Mouse (Mus musculus): ENCODE data around the gene Ptprg. TPM values are rescaled to one million over a fixed set of nuclear protein-coding genes. Genes with fewer than 3 reads are reported as not detected.

Ptprg gene
- total and polyA plus RNA-seq, 3 experiments, result 25.1 to 57.1 (median 54.0) TPM

- intact Hi-C loops (cut with DNase I), result no loop called here
- no peak overlapping the region for H3K4me3 ChIP-seq
- DNase-seq, result no peak
- H3K79me2 ChIP-seq (replicated peaks; ENCODE audit: control insufficient read depth, insufficient read depth, low read length), result no peaks in the 10 kb centered on the region
- H3K27me3 ChIP-seq (ENCODE audit: control insufficient read depth, insufficient read depth, low read length), result no peaks in the 10 kb centered on the region
- no peak overlapping the region for H3K9ac ChIP-seq (ENCODE audit: low read depth, low read length)
- no peak overlapping the region for H3K27ac ChIP-seq
- no peak for TF ChIP-seq EP300 (IDR thresholded peaks at IDR 0.05; ENCODE audit: insufficient read depth, low read depth, low read length)
- no peak for TF ChIP-seq POLR2A (IDR thresholded peaks at IDR 0.05; ENCODE audit: insufficient read depth, low read depth, low read length)
- TF ChIP-seq CTCF (IDR thresholded peaks at IDR 0.05), result no peak
- no peaks in the 10 kb centered on the region; the same call in 1 of the 2 replicates for H3K36me3 ChIP-seq (ENCODE audit: control insufficient read depth, insufficient read depth, low read length)
- H3K4me1 ChIP-seq (ENCODE audit: control insufficient read depth, insufficient read depth, low read length), result no peaks in the 10 kb centered on the region; the same call in 1 of the 2 replicates
- WGBS, result 95% methylated on average over 3 of the region's 3 CpGs
Observed at GRCm38 (mm10) chr14:12189266-12189665, 635.9 kb downstream of the Ptprg start.

DNA sequence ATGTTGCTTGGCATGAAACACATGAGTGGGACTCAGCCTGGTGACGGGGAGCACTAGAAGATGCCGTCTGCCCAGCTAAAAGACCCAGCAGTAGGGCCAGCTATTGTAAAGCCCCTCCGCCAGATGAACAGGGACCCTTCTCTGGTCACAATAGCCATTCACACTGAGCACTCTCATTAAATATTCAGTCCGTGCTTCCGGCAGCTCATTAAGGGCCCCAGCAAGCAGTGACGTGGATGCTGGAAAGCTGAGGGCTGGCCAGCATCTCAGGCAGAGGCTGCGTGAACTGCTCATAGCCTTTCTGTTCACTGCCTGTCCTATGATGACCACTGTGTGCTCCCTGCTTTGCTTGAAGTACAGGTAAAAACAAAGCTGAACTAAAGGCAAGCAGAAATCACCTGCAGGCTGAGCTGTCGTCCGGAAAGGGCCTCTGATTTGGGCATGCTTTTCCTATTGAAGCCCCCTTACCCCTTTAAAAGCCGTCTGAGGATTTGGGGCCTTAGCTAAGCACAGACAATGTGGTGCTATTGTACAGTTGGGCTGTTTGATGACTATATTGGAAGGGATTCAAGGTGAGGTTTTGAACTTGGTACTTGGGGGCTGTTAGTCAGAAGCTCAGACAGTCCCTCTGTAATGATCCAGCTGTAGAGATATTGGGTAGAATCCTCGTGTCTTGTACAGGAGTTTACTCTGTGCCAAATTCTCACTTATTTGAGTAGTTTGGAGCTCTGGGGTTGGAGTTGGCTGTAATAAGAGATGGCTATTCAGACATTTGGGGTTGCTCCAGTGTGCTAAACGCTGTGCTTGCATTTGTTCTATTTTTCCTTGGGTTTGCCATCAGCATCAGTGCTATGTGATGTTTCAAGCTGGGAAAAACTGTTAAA, 636.6 kb downstream of the Ptprg start:
- H3K9ac ChIP-seq (ENCODE audit: low read depth, low read length), result no peak overlapping the region
- H3K27ac ChIP-seq, result no peak overlapping the region
- WGBS, result 86% methylated on average over 12 of the region's 12 CpGs
- intact Hi-C loops (cut with DNase I), result no loop called here
- no peaks in the 10 kb centered on the region for H3K27me3 ChIP-seq (ENCODE audit: control insufficient read depth, insufficient read depth, low read length)
- no peak for DNase-seq
- no peaks in the 10 kb centered on the region; the same call in 1 of the 2 replicates for H3K36me3 ChIP-seq (ENCODE audit: control insufficient read depth, insufficient read depth, low read length)
- H3K4me3 ChIP-seq, result no peak overlapping the region
- TF ChIP-seq EP300 (IDR thresholded peaks at IDR 0.05; ENCODE audit: insufficient read depth, low read depth, low read length) (no peak), CTCF (IDR thresholded peaks at IDR 0.05) (no peak), POLR2A (IDR thresholded peaks at IDR 0.05; ENCODE audit: insufficient read depth, low read depth, low read length) (no peak)
- H3K79me2 ChIP-seq (replicated peaks; ENCODE audit: control insufficient read depth, insufficient read depth, low read length), result no peaks in the 10 kb centered on the region
- no peaks in the 10 kb centered on the region; the same call in 1 of the 2 replicates for H3K4me1 ChIP-seq (ENCODE audit: control insufficient read depth, insufficient read depth, low read length)

- Histone ChIP-seq H3K9ac (ENCODE audit: low read depth, low read length) (no peak overlapping the region), H3K79me2 (replicated peaks; ENCODE audit: control insufficient read depth, insufficient read depth, low read length) (no peaks in the 10 kb centered on the region), H3K4me1 (ENCODE audit: control insufficient read depth, insufficient read depth, low read length) (no peaks in the 10 kb centered on the region), H3K36me3 (ENCODE audit: control insufficient read depth, insufficient read depth, low read length) (no peaks in the 10 kb centered on the region; the same call in 1 of the 2 replicates), H3K4me3 (no peak overlapping the region), H3K27me3 (ENCODE audit: control insufficient read depth, insufficient read depth, low read length) (no peaks in the 10 kb centered on the region), H3K27ac (no peak overlapping the region)
- no peak for DNase-seq
- WGBS, result 93% methylated on average over 6 of the region's 6 CpGs
- intact Hi-C loops (cut with DNase I), result no loop called here
- TF ChIP-seq POLR2A (IDR thresholded peaks at IDR 0.05; ENCODE audit: insufficient read depth, low read depth, low read length) (no peak), EP300 (IDR thresholded peaks at IDR 0.05; ENCODE audit: insufficient read depth, low read depth, low read length) (no peak), CTCF (IDR thresholded peaks at IDR 0.05) (no peak)
Observed at GRCm38 (mm10) chr14:12191076-12191475, 637.7 kb downstream of the Ptprg start.

GRCm38 (mm10) chr14:12198735-12199134, 645.4 kb downstream of the Ptprg start:
- intact Hi-C loops (cut with DNase I), result no loop called here
- TF ChIP-seq CTCF (IDR thresholded peaks at IDR 0.05), result no peak
- H3K4me1 ChIP-seq (ENCODE audit: control insufficient read depth, insufficient read depth, low read length), result peaks cover 1% of the 10 kb centered on the region; the same call in 1 of the 2 replicates
- no peak overlapping the region for H3K9ac ChIP-seq (ENCODE audit: low read depth, low read length)
- WGBS, result 24% methylated on average over 7 of the region's 7 CpGs
- no peak overlapping the region for H3K4me3 ChIP-seq
- H3K79me2 ChIP-seq (replicated peaks; ENCODE audit: control insufficient read depth, insufficient read depth, low read length), result no peaks in the 10 kb centered on the region
- H3K27me3 ChIP-seq (ENCODE audit: control insufficient read depth, insufficient read depth, low read length), result no peaks in the 10 kb centered on the region
- peaks cover 2% of the 10 kb centered on the region; the same call in 1 of the 2 replicates for H3K36me3 ChIP-seq (ENCODE audit: control insufficient read depth, insufficient read depth, low read length)
- no peak for DNase-seq
- no peak overlapping the region for H3K27ac ChIP-seq

GRCm38 (mm10) chr14:12199956-12200950, 646.9 kb downstream of the Ptprg start:
- Histone ChIP-seq H3K4me3 (no peak overlapping the region), H3K79me2 (replicated peaks; ENCODE audit: control insufficient read depth, insufficient read depth, low read length) (no peaks in the 10 kb centered on the region), H3K27ac (no peak overlapping the region), H3K36me3 (ENCODE audit: control insufficient read depth, insufficient read depth, low read length) (peaks cover 2% of the 10 kb centered on the region; the same call in 1 of the 2 replicates), H3K4me1 (ENCODE audit: control insufficient read depth, insufficient read depth, low read length) (peaks cover 1% of the 10 kb centered on the region; the same call in 1 of the 2 replicates), H3K27me3 (ENCODE audit: control insufficient read depth, insufficient read depth, low read length) (no peaks in the 10 kb centered on the region), H3K9ac (ENCODE audit: low read depth, low read length) (no peak overlapping the region)
- TF ChIP-seq CTCF (IDR thresholded peaks at IDR 0.05), result no peak
- TF ChIP-seq POLR2A (IDR thresholded peaks at IDR 0.05; ENCODE audit: insufficient read depth, low read depth, low read length), result no peak
- TF ChIP-seq EP300 (IDR thresholded peaks at IDR 0.05; ENCODE audit: insufficient read depth, low read depth, low read length), result no peak
- WGBS, result 79% methylated on average over 13 of the region's 13 CpGs
- no peak for DNase-seq
- intact Hi-C loops (cut with DNase I), result no loop called here
